Mouse (Mus musculus) frontal cortex, postnatal 10 days (tissue): ENCODE measurements around the gene Rasal3.

ENCODE experiments used
- DNase-seq, 2 experiments: peaks; one replicate each; pipeline ENCODE4 v3.0.0; 2022; ENCODE audit warnings: low spot score in 2 of 2, mixed read lengths in 1 of 2

Rasal3 gene

GRCm38 (mm10) chr17:32389101-32389659 lies 14.2 kb downstream of the Rasal3 start, which contains the start of gene Wiz:
Gene Wiz (minus strand): TSS chr17:32389439.
- DNase-seq = peak; percentile 92 to 94

GRCm38 (mm10) chr17:32388370-32389100 lies 14.8 kb downstream of the Rasal3 start:
- DNase-seq = peak in 1 of 2 experiments; percentile 45

GRCm38 (mm10) chr17:32387986-32388369 lies 15.4 kb downstream of the Rasal3 start:
- no peak for DNase-seq

- DNase-seq = no peak
Observed at GRCm38 (mm10) chr17:32386659-32387432, 16.5 kb downstream of the Rasal3 start.

GRCm38 (mm10) chr17:32383661-32384060 lies 19.7 kb downstream of the Rasal3 start:
- no peak for DNase-seq

GRCm38 (mm10) chr17:32382576-32382975 lies 20.8 kb downstream of the Rasal3 start:
- DNase-seq = peak in 1 of 2 experiments; percentile 50

GRCm38 (mm10) chr17:32378786-32379185 lies 24.6 kb downstream of the Rasal3 start:
- DNase-seq = no peak

- DNase-seq = no peak
Observed at GRCm38 (mm10) chr17:32377137-32377536, 26.2 kb downstream of the Rasal3 start.

- DNase-seq = no peak
Observed at GRCm38 (mm10) chr17:32376475-32376874, 26.9 kb downstream of the Rasal3 start.

GRCm38 (mm10) chr17:32368991-32369578 lies 34.3 kb downstream of the Rasal3 start:
- no peak for DNase-seq

GRCm38 (mm10) chr17:32367706-32368105 lies 35.7 kb downstream of the Rasal3 start:
- DNase-seq = no peak

- DNase-seq = no peak
Observed at GRCm38 (mm10) chr17:32365296-32365695, 38.1 kb downstream of the Rasal3 start.

GRCm38 (mm10) chr17:32364850-32365249 lies 38.5 kb downstream of the Rasal3 start:
- DNase-seq = peak in 1 of 2 experiments; percentile 5

- DNase-seq = peak; percentile 80 to 84
Observed at GRCm38 (mm10) chr17:32364331-32364730, 39.1 kb downstream of the Rasal3 start.

- peak in 1 of 2 experiments; percentile 30 for DNase-seq
Observed at GRCm38 (mm10) chr17:32363821-32364301, 39.5 kb downstream of the Rasal3 start.

GRCm38 (mm10) chr17:32362686-32363085 lies 40.7 kb downstream of the Rasal3 start:
- DNase-seq = peak in 1 of 2 experiments; percentile 6

- DNase-seq = no peak
Observed at GRCm38 (mm10) chr17:32359928-32360327, 43.5 kb downstream of the Rasal3 start.

- no peak for DNase-seq
Observed at GRCm38 (mm10) chr17:32358943-32359340, 44.4 kb downstream of the Rasal3 start.

- no peak for DNase-seq
Observed at GRCm38 (mm10) chr17:32358192-32358942, 45.0 kb downstream of the Rasal3 start.

GRCm38 (mm10) chr17:32356766-32357760 lies 46.3 kb downstream of the Rasal3 start:
- DNase-seq = peak in 1 of 2 experiments; percentile 16
